Mouse (Mus musculus): Measurements from ENCODE around the gene Pla2g3.
A peak's percentile ranks its signal among the peaks of the same experiment; 100 is the strongest.

The Pla2g3 gene

GRCm38 (mm10) chr11:3487952-3488570 lies at the start of gene Pla2g3:
Gene Pla2g3 (plus strand): TSS chr11:3488284.
- no peak for DNase-seq (ENCODE audit: low read depth)

GRCm38 (mm10) chr11:3441696-3442443 lies 46.2 kb upstream of the Pla2g3 start:
- DNase-seq (ENCODE audit: low read depth), result no peak

GRCm38 (mm10) chr11:3442677-3443076 lies 45.4 kb upstream of the Pla2g3 start:
- DNase-seq (ENCODE audit: low read depth), result peak; percentile 43

- DNase-seq (ENCODE audit: low read depth), result no peak
These were observed 45.0 kb upstream of the Pla2g3 start for GRCm38 (mm10) chr11:3443091-3443490.

GRCm38 (mm10) chr11:3444875-3445274 lies 43.2 kb upstream of the Pla2g3 start:
- peak; percentile 51 for DNase-seq (ENCODE audit: low read depth)

GRCm38 (mm10) chr11:3451701-3452163 lies 36.4 kb upstream of the Pla2g3 start:
- no peak for DNase-seq (ENCODE audit: low read depth)

GRCm38 (mm10) chr11:3452167-3452639 lies 35.9 kb upstream of the Pla2g3 start, which contains the start of gene Rnf185:
Gene Rnf185 (minus strand): TSS chr11:3452363.
- peak; percentile 97 for DNase-seq (ENCODE audit: low read depth)

- no peak for DNase-seq (ENCODE audit: low read depth)
These were observed 35.3 kb upstream of the Pla2g3 start for GRCm38 (mm10) chr11:3452769-3453168.

- DNase-seq (ENCODE audit: low read depth), result peak; percentile 36
These were observed 34.6 kb upstream of the Pla2g3 start for GRCm38 (mm10) chr11:3453467-3453866.

- DNase-seq (ENCODE audit: low read depth), result no peak
These were observed 33.6 kb upstream of the Pla2g3 start for GRCm38 (mm10) chr11:3454506-3454905.

- peak; percentile 73 for DNase-seq (ENCODE audit: low read depth)
These were observed 31.7 kb upstream of the Pla2g3 start for GRCm38 (mm10) chr11:3456354-3456753.

GRCm38 (mm10) chr11:3458428-3459104 lies 29.5 kb upstream of the Pla2g3 start:
- no peak for DNase-seq (ENCODE audit: low read depth)

- no peak for DNase-seq (ENCODE audit: low read depth)
These were observed 29.0 kb upstream of the Pla2g3 start for GRCm38 (mm10) chr11:3459105-3459468.

- DNase-seq (ENCODE audit: low read depth), result no peak
These were observed 25.2 kb upstream of the Pla2g3 start for GRCm38 (mm10) chr11:3462846-3463245.

- no peak for DNase-seq (ENCODE audit: low read depth)
These were observed 16.6 kb upstream of the Pla2g3 start for GRCm38 (mm10) chr11:3471448-3471850.

GRCm38 (mm10) chr11:3472484-3472883 lies 15.6 kb upstream of the Pla2g3 start:
- DNase-seq (ENCODE audit: low read depth), result peak; percentile 89

- DNase-seq (ENCODE audit: low read depth), result peak; percentile 90
These were observed 13.5 kb upstream of the Pla2g3 start for GRCm38 (mm10) chr11:3474480-3475115.

GRCm38 (mm10) chr11:3475489-3475888 lies 12.6 kb upstream of the Pla2g3 start:
- DNase-seq (ENCODE audit: low read depth), result no peak

GRCm38 (mm10) chr11:3483980-3484642 lies 4.0 kb upstream of the Pla2g3 start:
- DNase-seq (ENCODE audit: low read depth), result no peak

GRCm38 (mm10) chr11:3486349-3486748 lies 1.7 kb upstream of the Pla2g3 start:
- peak; percentile 49 for DNase-seq (ENCODE audit: low read depth)

- DNase-seq (ENCODE audit: low read depth), result peak; percentile 31
These were observed 952 bp downstream of the Pla2g3 start for GRCm38 (mm10) chr11:3489036-3489435.

GRCm38 (mm10) chr11:3492748-3493147 lies 4.7 kb downstream of the Pla2g3 start:
- no peak for DNase-seq (ENCODE audit: low read depth)
